Mouse (Mus musculus) liver, embryonic 14.5 days (tissue): Measurements from ENCODE around the gene Gm10340.
"Not testable (repeated sequence)": the region's sequence is repeated elsewhere in the genome, so short reads cannot be mapped to it uniquely, and the experiment has no call there.

Experiments used
- CTCF ChIP-seq: IDR thresholded peaks from 2 replicates; pipeline ENCODE4 v1.5.1; 2016; ENCODE audit warnings: antibody characterized with exemption, low read depth, control low read depth
- EP300 ChIP-seq: IDR thresholded peaks from 2 replicates; pipeline ENCODE4 v1.6.1; 2016; ENCODE audit warnings: antibody characterized with exemption, low read depth

DNA sequence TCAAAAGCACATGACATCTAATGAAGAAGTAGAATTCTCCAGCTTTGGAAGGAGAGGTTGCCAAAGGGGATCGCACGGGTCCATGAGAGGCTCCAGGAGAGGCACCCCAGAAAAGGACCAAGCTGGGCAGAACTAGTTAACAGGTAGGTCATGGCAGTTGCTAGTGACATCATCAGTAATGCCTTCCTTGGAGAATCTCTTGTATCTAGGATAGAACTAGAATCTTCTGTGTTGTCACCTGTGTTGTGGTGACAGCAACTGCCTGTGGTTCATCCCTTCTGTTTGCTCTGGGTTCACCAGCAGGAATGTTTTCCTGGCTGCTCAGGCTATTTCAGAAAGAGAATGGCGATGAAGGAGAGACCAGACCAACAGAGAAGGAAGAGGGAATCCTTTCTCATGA lies at the start of gene Gm10340:
- TF ChIP-seq CTCF, EP300: not testable (repeated sequence)
